Mouse (Mus musculus) lung, adult 2 months (tissue): ENCODE results near the gene Wrap73.

Source experiments
- CTCF ChIP-seq: fragments of 200-500 bp; IDR thresholded peaks from 2 replicates; pipeline ENCODE4 v1.5.1; 2011; ENCODE audit warnings: mild to moderate bottlenecking, low read length, control low read depth; ENCODE audit not compliant: insufficient read depth
- POLR2A ChIP-seq: fragments of 200-500 bp; IDR thresholded peaks from 2 replicates; pipeline ENCODE4 v1.6.1; 2011; ENCODE audit warnings: low read depth, mild to moderate bottlenecking, control low read depth, low read length, borderline replicate concordance; ENCODE audit errors: extremely low read depth

- TF ChIP-seq CTCF (no peak), POLR2A (no peak)
These were observed 41.4 kb downstream of the Wrap73 start for GRCm38 (mm10) chr4:154183566-154183965.
